Mouse (Mus musculus) bone marrow, adult 2 months (tissue): ENCODE data around the gene 1700013G24Rik.

Experiments used
- CTCF ChIP-seq: fragments of 200-500 bp; IDR thresholded peaks from 2 replicates; pipeline ENCODE4 v1.5.1; 2011; ENCODE audit warnings: low read length, control low read depth; ENCODE audit not compliant: control insufficient read depth, insufficient read depth
- POLR2A ChIP-seq: fragments of 200-500 bp; IDR thresholded peaks from 2 replicates; pipeline ENCODE4 v1.6.1; 2011; ENCODE audit warnings: low read depth, mild to moderate bottlenecking, control low read depth, low read length, borderline replicate concordance; ENCODE audit not compliant: control insufficient read depth

DNA sequence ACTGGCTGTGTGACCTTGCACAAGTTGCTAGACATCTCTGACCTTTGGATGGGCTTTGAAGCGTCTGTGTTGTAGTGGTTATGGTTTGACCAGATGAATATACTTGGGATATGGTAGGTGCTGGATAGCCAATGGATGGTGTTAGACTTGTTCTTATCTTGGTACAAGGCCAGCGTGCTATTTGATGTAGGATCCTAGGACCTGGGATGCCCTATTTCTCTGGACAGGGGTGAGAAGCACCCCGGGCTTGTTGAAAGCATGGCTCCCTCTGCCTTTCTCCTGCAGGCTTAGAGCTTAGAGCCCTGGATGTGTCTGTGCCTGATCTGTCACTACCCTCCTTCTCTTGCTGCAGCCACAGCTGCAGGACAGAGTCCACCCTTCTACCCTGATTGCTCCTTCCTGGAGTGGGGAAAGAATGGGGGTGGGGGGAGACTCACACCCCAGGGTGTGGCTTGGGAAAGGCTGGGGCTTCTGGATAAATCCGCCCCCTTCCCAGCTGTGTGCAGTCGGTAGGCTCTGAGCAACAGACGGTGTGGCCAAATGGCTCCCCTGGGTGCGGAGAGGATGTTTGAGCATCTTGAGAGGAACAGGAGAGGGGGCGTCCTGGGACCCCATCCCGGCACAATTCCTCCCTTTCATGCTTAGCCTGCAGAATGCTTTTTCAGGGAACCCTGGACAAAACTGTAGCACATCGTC is 23.1 kb downstream of the 1700013G24Rik start:
- TF ChIP-seq CTCF (no peak), POLR2A (no peak)
